Mouse (Mus musculus): ENCODE data around the gene Dnah11. TPM values are rescaled to one million over a fixed set of nuclear protein-coding genes. Genes with fewer than 3 reads are reported as not detected.

Dnah11 gene
- total RNA-seq (2021): 1 to 10 TPM; 1.9 to 2.1 TPM

GRCm38 (mm10) chr12:118198386-118199093, at the start of gene Dnah11:
TSS of gene Dnah11 (minus strand) at chr12:118199043.
- peak; percentile 11 to 35 for DNase-seq (ENCODE audit: extremely low spot score in 1 of 2, low spot score in 1 of 2)

GRCm38 (mm10) chr12:118221182-118221581, 22.3 kb upstream of the Dnah11 start:
- no peak for DNase-seq (ENCODE audit: extremely low spot score in 1 of 2, low spot score in 1 of 2)

- DNase-seq (ENCODE audit: extremely low spot score in 1 of 2, low spot score in 1 of 2): no peak
Observed at GRCm38 (mm10) chr12:118220062-118220461, 21.2 kb upstream of the Dnah11 start.

DNA sequence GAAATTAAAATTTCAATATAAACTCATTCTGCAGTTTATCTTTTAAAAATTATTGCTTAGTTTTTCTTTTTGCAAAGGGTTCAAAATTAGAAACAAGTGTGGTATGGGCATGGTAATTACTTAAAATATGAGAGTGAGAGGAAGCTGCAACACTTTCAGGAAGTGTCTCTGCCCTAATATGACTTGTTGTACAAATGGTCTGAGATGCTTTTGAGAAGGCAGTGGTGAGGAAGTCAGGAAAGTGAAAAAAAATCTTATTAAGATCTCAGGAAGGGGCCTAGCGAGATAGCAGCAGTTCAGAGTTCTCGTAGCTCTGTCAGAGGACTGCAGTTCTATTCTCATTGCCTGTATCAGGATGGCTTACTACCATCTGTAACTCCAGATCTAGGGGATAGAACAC, 13.3 kb upstream of the Dnah11 start:
- DNase-seq (ENCODE audit: extremely low spot score in 1 of 2, low spot score in 1 of 2): no peak

- no peak for DNase-seq (ENCODE audit: extremely low spot score in 1 of 2, low spot score in 1 of 2)
Observed at GRCm38 (mm10) chr12:118196583-118196982, 2.3 kb downstream of the Dnah11 start.

DNA sequence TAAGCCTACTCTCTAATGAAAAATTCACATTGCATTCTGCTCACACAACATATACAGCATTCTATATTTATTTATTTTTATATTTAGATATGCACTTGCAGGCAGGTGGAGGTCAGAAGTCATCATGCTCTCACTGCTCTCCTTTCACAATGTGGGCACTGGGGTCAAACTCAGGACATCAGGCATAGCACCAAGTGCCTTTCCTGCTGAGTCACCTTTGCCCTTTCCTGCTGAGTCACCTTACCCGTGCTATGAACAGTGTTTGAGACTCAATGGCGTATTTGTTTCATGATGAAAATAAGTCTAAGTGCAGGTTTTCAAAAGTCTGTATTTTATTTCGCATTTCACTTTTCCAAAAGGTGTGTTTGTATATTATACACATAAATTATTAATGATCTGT, 9.3 kb downstream of the Dnah11 start:
- no peak for DNase-seq (ENCODE audit: extremely low spot score in 1 of 2, low spot score in 1 of 2)

- DNase-seq (ENCODE audit: extremely low spot score in 1 of 2, low spot score in 1 of 2): no peak
Observed at GRCm38 (mm10) chr12:118187663-118188062, 11.2 kb downstream of the Dnah11 start.

DNA sequence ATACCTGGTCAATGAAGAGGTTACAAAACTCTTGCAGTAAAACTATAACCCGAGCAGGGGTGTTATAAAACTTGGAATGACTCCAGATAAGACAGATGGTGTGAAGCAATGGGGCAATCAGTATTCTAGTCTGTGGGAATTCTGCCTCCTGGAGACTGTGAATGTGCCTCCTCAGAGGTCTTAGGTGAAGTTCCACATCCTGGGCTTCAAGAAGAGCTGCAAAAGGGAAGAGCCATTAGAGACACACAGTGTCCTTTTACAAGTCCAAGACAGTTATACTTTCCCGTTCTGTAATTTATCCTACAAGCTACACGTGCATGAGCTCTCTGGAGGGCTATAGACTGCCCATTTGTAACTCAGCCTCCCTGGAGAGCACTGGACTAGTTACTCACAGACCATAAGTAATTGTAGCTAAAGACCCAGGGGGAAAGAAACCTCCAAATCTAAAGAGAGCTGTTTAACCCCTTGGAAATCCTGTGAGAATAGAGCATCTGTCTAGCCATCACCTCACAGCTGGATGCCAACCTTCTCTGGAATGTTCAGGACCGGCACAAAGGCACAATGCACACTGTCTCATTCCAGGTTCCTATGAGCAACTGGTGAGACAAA, 11.9 kb downstream of the Dnah11 start:
- DNase-seq (ENCODE audit: extremely low spot score in 1 of 2, low spot score in 1 of 2): no peak

DNA sequence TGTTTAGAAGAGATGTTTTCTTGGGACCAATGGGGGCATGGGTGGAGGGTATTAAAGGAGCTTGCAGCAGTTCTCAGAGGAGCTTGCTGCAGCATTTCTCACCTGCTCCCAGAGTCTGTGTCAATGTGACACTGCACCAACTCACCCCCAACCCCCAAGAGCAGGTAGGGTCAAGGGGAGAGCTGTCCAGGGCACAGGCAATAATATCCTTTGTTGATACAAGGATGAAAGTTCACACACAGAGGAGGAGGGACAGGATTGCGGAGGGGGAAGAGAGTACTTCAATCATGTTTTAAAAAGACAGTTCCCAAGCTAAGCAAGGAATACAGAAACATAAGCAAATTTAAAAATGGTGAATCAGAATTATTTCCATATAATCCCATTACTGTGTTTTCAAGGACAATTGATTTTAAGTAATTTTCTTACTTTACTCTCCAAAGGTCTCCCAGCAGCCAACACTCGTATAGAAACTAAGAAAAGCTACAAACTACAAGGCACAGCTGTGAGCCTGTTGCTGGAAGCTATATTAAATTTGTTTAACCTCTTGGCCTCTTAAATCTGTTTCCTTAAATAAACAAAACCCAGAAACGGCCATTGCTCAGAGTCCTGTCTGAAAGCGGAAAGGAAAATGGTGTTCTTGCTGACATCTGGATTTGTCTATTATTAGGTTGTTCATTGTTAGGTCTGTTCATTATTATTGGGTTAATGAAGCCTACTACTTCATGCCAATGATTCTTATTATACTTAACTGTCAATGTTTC, 12.5 kb downstream of the Dnah11 start:
- no peak for DNase-seq (ENCODE audit: extremely low spot score in 1 of 2, low spot score in 1 of 2)

DNA sequence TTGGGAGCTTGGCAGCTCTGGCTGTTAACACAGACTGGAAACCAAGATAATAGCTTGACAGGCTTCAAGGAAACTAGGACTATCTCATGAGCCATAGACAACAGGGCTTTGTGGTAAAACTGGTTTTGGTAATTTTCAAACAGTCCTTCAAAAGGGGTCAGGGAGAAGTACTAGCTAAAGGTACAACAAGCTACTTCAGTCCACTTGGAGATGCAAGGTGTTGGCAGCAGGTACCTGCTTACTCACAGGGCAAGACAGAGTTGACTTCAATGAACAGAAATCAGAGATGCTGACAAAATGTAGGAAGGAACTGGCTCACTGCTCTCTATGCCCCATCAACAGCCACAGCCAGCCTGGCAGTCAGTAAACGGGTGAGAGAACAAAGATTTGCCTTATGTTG, 14.1 kb downstream of the Dnah11 start:
- DNase-seq (ENCODE audit: extremely low spot score in 1 of 2, low spot score in 1 of 2): no peak

GRCm38 (mm10) chr12:118177756-118178155, 21.1 kb downstream of the Dnah11 start:
- no peak for DNase-seq (ENCODE audit: extremely low spot score in 1 of 2, low spot score in 1 of 2)

DNA sequence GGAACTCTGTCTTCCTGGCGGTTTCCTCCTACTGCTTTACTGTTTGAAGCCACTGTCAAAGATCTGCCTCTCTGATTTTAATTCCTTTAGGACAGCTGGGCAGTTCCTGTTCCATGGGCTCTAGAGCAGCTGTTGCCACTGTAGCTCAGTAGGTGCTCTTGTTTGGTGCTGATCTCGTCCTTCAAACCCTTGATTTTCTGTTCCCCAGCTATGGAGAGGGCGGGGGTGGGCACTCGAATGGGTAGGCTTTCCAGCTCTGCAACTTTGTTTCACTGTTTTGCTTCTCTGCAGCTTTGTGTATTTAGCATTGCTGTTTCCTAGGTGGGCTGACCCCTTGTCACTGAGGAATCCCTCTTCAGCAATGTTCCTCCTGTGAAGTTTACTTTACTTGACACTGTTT, 34.1 kb downstream of the Dnah11 start:
- DNase-seq (ENCODE audit: extremely low spot score in 1 of 2, low spot score in 1 of 2): no peak

DNA sequence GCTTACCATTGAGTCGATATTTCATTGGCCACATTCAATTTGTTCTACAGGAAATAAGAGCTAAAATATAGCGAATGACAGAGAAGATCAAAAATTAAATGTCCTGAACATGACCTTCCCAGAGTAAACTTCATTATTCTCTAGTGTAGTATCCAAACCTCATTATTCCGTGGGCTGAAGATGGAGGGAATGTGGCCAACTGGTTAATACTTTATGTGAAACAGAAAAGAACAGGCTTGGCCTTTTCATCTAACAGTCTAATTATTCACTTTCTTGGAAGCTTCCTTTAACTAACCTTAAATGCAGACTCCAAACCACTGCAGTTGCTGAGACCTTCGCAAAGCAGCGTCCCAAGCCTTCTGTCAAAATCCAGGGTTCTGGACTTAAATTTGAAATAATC, 41.9 kb downstream of the Dnah11 start:
- no peak for DNase-seq (ENCODE audit: extremely low spot score in 1 of 2, low spot score in 1 of 2)

GRCm38 (mm10) chr12:118147521-118148033, 51.3 kb downstream of the Dnah11 start:
- no peak for DNase-seq (ENCODE audit: extremely low spot score in 1 of 2, low spot score in 1 of 2)

DNA sequence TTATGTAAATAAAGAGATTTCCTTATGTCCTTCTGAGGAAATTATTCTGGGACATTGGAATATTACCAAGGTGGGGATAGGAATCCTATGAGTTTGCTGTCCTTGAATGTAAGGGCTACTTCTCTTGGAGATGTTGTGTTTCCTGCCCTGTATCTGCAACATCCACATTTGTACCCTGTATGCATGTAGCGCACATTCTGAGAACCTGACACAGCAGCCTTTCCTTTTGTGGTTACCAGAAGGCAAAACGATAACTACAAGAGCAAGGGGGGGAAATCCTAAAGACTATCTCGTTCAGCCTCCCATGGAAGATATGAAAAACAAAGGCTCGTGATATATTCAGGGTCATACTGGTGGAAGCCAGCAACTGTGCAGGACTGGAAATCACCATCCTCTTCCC, 70.7 kb downstream of the Dnah11 start:
- no peak for DNase-seq (ENCODE audit: extremely low spot score in 1 of 2, low spot score in 1 of 2)

DNA sequence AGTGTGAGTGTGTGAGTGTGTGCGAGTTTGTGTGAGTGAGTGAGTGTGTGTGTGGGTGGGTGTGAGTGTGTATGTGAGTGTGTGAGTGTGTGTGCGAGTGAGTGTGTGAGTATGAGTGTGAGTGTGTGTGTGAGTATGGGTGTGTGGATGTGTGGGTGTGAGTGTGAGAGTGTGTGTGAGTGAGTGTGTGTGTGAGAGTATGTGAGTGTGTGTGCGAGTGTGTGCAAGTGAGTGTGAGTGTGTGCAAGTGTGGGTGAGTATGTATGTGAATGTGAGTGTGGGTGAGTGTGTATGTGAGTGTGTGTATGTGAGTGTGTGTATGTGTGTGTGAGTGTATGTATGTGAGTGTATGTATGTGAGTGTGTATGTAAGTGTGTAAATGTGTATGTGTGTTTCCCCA, 79.2 kb downstream of the Dnah11 start:
- no peak for DNase-seq (ENCODE audit: extremely low spot score in 1 of 2, low spot score in 1 of 2)

DNA sequence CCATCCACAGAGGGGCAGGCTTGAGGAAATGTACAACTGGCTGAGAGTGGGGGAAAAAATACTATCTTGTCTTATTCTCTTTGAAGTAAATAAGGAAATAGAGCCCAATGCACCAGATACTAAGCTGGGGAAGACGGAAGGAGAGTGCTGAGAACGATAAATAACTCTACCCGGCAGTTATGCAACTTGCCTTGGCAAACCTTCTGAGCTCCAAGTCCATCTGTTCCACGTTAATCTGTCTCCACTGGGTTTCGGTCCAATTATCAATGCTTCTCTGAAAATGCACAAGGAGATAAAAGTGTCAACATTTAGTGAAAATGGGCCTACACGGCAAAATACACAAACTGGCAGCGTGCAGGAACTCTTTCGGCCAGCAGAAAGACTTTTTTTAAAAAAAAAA, 86.2 kb downstream of the Dnah11 start:
- DNase-seq (ENCODE audit: extremely low spot score in 1 of 2, low spot score in 1 of 2): peak in 1 of 2 experiments; percentile 7

DNA sequence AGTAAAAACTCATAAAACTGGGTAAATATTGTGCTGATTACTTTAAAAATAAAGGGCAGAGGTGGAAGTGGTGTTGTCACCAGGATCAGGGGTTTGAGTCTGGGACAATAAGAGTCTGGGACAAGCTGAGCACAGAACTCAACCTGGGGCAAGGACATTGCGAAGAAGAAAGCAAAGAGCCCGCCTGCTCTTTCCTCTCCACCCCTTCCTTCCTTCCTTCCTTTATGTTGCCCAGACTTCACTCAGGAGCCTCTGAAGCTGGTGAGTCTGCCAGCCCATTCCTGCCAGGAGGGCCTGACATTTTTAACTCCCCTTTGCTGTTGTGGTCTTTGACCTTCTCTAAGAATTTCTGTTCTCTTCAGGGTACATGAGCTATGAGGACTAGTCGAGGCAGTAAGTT, 86.9 kb downstream of the Dnah11 start:
- DNase-seq (ENCODE audit: extremely low spot score in 1 of 2, low spot score in 1 of 2): no peak

DNA sequence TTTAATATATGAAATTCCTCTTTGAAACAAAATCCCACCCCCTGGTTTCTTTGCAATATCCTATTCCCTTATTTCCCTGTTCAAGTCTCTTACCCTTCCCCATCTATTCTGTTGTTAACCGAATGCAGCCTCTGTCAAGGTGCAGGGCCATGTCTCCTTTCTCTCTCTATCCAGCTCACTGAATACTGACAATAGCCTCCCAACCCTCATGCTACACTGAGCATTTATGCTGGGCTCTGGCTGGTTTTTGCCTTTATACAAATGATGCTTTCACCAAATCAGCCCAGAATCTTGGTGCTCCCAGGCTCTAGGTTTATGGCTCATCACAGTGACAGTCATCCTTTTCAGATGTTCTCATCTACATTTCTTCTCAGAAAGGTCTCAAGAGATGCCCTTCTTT, 91.1 kb downstream of the Dnah11 start:
- DNase-seq (ENCODE audit: extremely low spot score in 1 of 2, low spot score in 1 of 2): no peak

DNA sequence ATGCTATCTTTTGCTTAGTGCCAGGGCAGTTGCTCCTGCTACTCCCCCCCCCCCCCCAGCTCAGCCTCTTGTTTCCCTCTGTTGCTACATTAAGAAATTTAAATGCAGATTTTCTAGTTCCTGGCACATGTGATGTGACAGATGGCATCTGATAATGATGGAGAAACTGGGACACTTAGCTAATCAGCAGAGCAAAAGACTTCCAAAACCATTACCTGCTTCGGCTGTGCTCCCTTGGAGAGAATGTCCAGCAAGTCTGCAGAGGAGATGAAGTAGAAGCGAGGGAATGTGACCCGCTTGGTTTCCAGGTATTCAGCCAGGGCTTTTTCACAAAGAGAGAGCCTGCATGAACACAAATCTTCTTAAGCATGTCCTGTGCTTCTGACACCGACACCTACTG, 94.3 kb downstream of the Dnah11 start:
- DNase-seq (ENCODE audit: extremely low spot score in 1 of 2, low spot score in 1 of 2): no peak

DNA sequence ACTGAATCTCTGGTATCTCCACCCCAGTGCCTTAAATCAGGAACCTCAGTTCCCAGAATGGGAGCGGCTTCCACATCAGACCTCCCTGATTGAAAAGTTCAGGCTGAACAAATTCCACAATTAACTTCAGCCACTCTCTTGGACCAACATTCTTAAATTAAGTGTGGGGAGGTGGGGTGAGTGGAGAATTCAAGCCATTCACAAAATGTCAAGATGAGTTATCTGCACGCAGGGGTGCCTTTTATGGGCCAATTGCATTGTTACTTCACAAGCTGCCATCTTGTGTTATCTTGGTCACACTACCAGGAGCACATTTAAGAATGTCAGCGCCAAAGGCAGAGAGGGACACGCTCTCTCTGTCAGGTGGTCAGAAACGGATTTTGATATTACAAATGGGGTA, 99.1 kb downstream of the Dnah11 start:
- no peak for DNase-seq (ENCODE audit: extremely low spot score in 1 of 2, low spot score in 1 of 2)

All from layer of hippocampus, postnatal 25 days (tissue).